Mouse (Mus musculus) forebrain, embryonic 14.5 days (tissue): ENCODE measurements around the gene Zfp346. TPM values are rescaled to one million over a fixed set of nuclear protein-coding genes. Genes with fewer than 3 reads are reported as not detected.

Experiments used
- polyA plus RNA-seq: library from polyadenylated mRNA; unstranded; fragments of >200 nt; fragmentation: Nextera tagmentation; extraction: Ambion mirVana; gene quantifications from 2 replicates; pipeline ENCODE4 v1.2.1, GENCODE M21; 2014

Zfp346 gene
- polyA plus RNA-seq, 1 experiment from 2014 or later = 20.3 TPM

Other genes with a start within 250 kb of the Zfp346 start
- 12.3 and 16.2 TPM in 2 replicates for gene Unc5a, start 155.9 kb upstream of the Zfp346 start, polyA plus RNA-seq
- 0.80 and 1.1 TPM in 2 replicates for gene Hk3, start 83.9 kb upstream of the Zfp346 start, polyA plus RNA-seq
- gene Uimc1, start 5.0 kb upstream of the Zfp346 start, polyA plus RNA-seq = 20.7 and 23.5 TPM in 2 replicates
- gene Gm17617, start 28.2 kb downstream of the Zfp346 start, polyA plus RNA-seq = not detected in 2 replicates
- gene Fgfr4, start 47.3 kb downstream of the Zfp346 start, polyA plus RNA-seq = 0.30 and 1.1 TPM in 2 replicates
- 52.3 and 61.1 TPM in 2 replicates for gene Nsd1, start 104.5 kb downstream of the Zfp346 start, polyA plus RNA-seq
- 360 and 415 TPM in 2 replicates for gene Prelid1, start 215.2 kb downstream of the Zfp346 start, polyA plus RNA-seq
- gene Rab24, start 216.6 kb downstream of the Zfp346 start, polyA plus RNA-seq = 94.2 and 104 TPM in 2 replicates
- gene Mxd3, start 224.5 kb downstream of the Zfp346 start, polyA plus RNA-seq = 33.2 and 37.1 TPM in 2 replicates